Mouse (Mus musculus) embryonic fibroblast, embryonic 13.5 days (primary cell): Measurements from ENCODE around the gene Rap2b. TPM values are rescaled to one million over a fixed set of nuclear protein-coding genes. Genes with fewer than 3 reads are reported as not detected.

Experiments
- H3K27ac ChIP-seq: 2 replicates; pipeline ENCODE4 v1.5.1; 2012; ENCODE audit warnings: low read length, control low read depth, inconsistent platforms; ENCODE audit not compliant: insufficient read depth
- H3K4me1 ChIP-seq: 2 replicates; pipeline ENCODE4 v1.6.1; 2011; ENCODE audit warnings: low read length; ENCODE audit not compliant: control insufficient read depth, insufficient read depth
- H3K4me3 ChIP-seq: 2 replicates; pipeline ENCODE4 v1.5.1; 2011; ENCODE audit warnings: mild to moderate bottlenecking, control low read depth, low read length; ENCODE audit not compliant: insufficient read depth
- CTCF ChIP-seq: IDR thresholded peaks from 2 replicates; pipeline ENCODE4 v1.5.1; 2011; ENCODE audit warnings: mild to moderate bottlenecking, control low read depth, low read length, moderate library complexity, borderline replicate concordance; ENCODE audit not compliant: insufficient read depth
- POLR2A ChIP-seq: IDR thresholded peaks from 2 replicates; pipeline ENCODE4 v1.6.1; 2011; ENCODE audit warnings: low read depth, mild to moderate bottlenecking, control low read depth, low read length, moderate library complexity
- polyA plus RNA-seq: library from polyadenylated mRNA; stranded (reverse); fragments of >200 nt; gene quantifications from 2 replicates; pipeline ENCODE4 v1.2.4, GENCODE M21; 2011; ENCODE audit warnings: low read depth; ENCODE audit not compliant: missing spikeins, insufficient read length

Gene Rap2b
- 18.1 and 18.8 TPM in 2 replicates for polyA plus RNA-seq

DNA sequence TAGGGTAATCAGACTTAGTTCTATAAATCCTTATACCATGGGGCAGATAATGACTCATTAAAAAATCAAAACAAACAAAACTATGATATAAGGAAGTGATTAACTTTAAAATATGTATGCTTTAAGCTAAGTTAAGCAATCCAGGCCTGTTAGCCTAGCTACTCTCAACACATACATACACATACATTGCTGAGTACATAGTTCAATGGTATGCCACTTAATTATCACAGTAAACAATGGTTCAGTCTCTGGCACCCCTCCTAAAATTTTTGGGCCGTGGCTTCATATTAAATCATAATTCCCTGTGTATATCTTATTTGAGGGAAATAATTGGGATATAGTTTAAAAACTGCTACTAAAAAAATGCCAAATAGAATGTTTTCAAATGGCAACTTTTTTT is at the start of gene Rap2b:
Gene Rap2b (plus strand): TSS at position 301 of the 400 bp plus-strand sequence.
- no peak for TF ChIP-seq CTCF
- TF ChIP-seq POLR2A, result no peak
- Histone ChIP-seq H3K4me3 (no peak within 1 kb of the TSS), H3K27ac (peak within 1 kb of the TSS; percentile 99), H3K4me1 (no peaks in the 10 kb centered on the region)

DNA sequence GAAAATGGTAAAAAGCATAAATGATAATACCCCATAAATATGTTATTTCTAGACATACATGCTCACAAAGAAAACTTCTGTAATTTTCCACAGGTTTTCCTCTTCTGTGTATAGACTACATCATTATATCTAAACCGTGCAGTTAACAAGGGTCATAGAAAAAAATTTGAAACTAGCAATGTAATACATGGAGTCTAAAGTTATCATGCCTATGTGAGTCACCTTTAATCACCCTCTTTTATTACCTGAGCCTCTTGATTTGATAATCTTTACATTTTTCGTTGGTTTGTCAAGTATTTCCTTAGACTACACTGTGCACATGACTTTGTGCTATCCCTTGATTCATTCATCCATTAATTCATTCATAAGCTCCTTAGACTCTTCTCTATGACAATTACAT is 46.4 kb upstream of the Rap2b start:
- Histone ChIP-seq H3K27ac (no peak overlapping the region), H3K4me3 (no peak overlapping the region), H3K4me1 (peaks cover 5% of the 10 kb centered on the region)
- no peak for TF ChIP-seq CTCF
- TF ChIP-seq POLR2A, result no peak

DNA sequence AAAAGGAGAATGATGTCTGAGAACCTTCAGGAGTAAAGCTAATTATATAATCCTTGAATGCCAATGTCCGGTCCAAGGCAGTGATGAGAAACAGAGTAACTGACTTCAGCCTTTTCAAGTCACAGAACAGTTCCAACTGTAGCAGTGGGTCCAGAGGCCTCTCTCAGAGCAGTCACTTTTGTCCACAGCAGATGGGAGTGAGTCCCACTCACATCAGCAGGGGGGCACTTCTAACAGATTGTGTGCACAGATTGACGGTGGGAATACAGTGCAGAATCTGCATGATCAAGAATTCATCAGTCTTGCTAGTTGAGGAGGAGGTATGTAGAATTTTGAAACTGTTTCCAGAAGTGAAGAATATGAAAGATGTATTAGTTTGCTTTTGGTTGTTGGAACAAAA is 41.4 kb upstream of the Rap2b start:
- H3K27ac ChIP-seq, result no peak overlapping the region
- TF ChIP-seq CTCF, result no peak
- no peak for TF ChIP-seq POLR2A
- H3K4me1 ChIP-seq, result peaks cover 3% of the 10 kb centered on the region
- H3K4me3 ChIP-seq, result no peak overlapping the region

DNA sequence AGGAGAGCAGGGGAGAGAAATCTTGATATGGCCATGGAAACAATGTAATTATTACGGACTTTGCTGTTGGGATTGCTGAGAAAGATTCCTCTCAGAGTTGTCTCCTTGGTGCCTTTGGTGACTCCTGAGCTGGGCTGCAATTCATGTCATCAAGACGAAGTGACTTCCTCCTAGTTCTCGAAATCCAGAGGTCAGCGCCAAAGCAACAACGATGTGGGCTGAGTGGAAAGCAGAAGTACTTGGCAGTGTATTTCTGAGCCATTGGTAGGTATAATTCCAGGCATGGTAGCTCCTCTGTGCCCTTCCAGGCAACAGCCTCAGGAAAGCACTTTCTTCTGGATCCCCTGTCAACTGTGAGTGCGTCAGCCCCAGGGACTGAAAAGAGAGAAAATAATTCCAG is 39.8 kb upstream of the Rap2b start:
- Histone ChIP-seq H3K27ac (no peak overlapping the region), H3K4me3 (no peak overlapping the region), H3K4me1 (no peaks in the 10 kb centered on the region)
- TF ChIP-seq POLR2A (no peak), CTCF (no peak)

DNA sequence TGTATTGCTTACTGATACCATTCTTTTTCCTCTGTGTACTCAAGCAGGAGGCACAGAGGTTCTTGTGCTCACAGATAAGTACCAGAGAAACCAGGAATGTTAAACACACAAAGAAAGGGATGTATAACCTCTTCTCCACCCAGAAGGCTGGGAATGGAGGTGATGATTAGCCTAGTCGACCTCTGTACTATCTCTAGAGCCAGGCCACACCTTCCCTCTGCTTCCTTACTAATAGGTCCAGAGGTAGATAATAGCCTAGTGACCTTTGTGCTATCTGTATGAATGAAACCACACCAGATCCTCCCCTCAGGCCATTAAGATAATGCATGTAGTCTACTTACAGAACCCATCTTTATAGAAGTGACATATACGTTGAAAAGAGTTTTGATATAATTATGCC is 25.2 kb upstream of the Rap2b start:
- H3K4me1 ChIP-seq, result peaks cover 6% of the 10 kb centered on the region; the same call in 1 of the 2 replicates
- no peak overlapping the region for H3K4me3 ChIP-seq
- no peak overlapping the region for H3K27ac ChIP-seq
- no peak for TF ChIP-seq POLR2A
- TF ChIP-seq CTCF, result no peak

DNA sequence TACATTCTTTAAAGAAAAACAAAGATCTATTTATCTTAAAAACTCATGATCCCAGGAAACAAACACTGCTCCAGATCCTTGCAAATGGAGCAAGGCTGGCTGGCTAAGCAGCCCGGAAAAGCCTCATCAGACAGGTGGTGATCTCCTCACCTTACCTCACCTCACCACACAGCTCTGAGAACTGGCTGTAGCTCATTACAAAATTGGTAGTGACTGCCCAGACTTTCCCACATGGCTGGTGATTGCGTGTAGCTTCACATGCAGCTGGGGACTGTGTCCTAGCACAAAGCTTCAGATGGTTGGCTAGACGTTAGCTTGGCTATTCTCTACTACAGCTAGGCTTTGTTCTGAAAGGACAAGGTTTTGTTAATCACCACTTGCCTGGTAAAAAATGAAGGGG is 24.2 kb upstream of the Rap2b start:
- TF ChIP-seq CTCF, result no peak
- no peak for TF ChIP-seq POLR2A

DNA sequence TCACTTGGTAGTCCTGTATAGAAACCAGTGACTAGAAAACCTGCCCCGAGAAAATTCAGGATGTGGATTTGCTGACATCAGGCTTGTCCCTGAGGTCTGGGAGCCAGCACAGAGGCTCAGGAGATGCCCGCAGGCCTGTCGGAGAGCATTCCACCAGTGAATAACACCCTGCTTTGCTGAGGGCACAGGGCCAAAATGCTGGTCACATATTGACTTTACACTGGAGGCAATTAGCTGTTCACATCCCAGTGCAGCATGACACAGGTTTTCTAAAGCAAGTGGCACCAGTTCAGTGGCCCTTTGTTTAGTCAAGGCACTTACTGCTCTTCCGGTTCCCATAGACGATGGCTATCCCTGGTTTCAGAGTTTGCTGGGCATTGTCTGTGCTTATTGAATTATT is 21.1 kb upstream of the Rap2b start:
- TF ChIP-seq POLR2A (no peak), CTCF (no peak)
- peak overlapping the region; percentile 36; the same call in 1 of the 2 replicates for H3K27ac ChIP-seq
- H3K4me1 ChIP-seq, result peaks cover 12% of the 10 kb centered on the region
- no peak overlapping the region for H3K4me3 ChIP-seq

More for the DNA sequence above, 24.2 kb upstream of the Rap2b start:
- peaks cover 6% of the 10 kb centered on the region; the same call in 1 of the 2 replicates for H3K4me1 ChIP-seq
- no peak overlapping the region for H3K4me3 ChIP-seq
- no peak overlapping the region for H3K27ac ChIP-seq

DNA sequence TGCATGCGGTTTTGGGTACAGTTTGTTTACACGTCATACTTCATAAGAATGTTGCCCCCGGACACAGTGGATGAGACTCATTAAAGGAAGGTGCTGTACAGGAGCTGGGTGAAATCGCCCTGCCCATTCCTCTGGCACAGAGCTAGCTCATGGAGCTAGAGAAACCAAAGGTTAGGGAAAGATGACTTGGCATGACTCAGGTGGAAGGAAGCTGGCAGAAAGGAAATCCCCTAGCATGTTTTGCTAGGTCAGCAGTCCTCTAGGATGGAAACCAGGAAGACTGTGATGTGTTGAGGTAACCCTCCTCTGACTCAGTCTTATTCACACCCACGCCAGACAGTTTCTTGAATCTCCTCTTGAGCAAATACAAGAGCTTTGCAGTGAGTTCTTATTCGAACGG is 17.4 kb upstream of the Rap2b start:
- Histone ChIP-seq H3K27ac (no peak overlapping the region), H3K4me1 (peaks cover 16% of the 10 kb centered on the region), H3K4me3 (no peak overlapping the region)
- TF ChIP-seq CTCF (no peak), POLR2A (no peak)

DNA sequence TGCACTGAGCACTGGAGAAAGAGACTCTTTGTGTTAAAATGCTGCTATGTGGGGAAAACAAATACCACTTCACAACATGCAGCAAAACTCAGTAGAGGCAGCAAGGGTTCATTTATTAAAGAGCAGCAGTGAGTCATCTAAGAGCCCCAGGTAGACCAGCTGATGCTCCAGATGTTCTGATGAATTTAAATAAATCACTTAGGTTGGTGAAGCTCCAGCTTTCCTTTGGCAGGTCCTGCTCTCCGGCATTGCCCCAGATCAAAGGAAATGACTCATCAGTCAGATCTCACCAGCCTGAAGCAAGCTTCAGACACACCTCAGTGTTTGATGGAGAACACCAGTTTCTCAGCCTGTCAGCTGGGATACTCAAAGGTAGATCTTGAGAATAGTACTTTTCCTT is 15.8 kb upstream of the Rap2b start:
- Histone ChIP-seq H3K27ac (no peak overlapping the region), H3K4me1 (peaks cover 9% of the 10 kb centered on the region), H3K4me3 (no peak overlapping the region)
- TF ChIP-seq CTCF (no peak), POLR2A (no peak)

DNA sequence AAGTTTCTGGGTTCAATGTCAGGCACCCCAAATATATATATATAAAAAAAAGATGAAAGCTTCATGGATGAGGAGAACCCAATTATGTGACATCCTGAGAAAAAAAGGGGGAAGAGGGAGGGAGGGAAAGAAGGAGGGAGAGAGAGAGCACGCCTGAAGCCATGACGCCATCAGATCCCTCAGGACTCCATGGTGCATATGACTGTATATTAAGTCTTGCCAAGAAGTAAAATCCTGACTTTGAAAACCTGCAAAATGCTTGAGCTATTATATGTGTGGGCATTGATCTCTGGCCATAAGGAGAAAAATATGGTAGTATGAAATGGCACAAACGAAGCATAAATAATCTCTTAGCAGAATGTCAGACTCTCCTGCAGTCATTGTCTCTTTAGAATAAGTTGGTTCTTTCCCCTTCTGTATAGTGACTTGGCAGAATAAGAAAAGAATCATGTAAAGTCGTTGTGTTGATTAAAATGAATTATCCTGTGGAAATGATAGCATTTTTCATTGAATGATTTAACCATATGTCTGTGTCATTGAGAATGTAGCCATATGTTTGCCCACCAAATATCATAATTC is 13.3 kb upstream of the Rap2b start:
- peaks cover 9% of the 10 kb centered on the region for H3K4me1 ChIP-seq
- no peak for TF ChIP-seq CTCF
- no peak for TF ChIP-seq POLR2A
- no peak overlapping the region for H3K27ac ChIP-seq
- no peak overlapping the region for H3K4me3 ChIP-seq
